Mouse (Mus musculus) lung, postnatal 0 days (tissue): ENCODE measurements around the gene Phip. TPM values are rescaled to one million over a fixed set of nuclear protein-coding genes. Genes with fewer than 3 reads are reported as not detected.

Experiments
- ATAC-seq: fragments of 200-750 bp; cut with Nextera tagmentation; 2 replicates; pipeline ENCODE4 v1.8.0; 2017; ENCODE audit warnings: moderate library complexity
- DNase-seq: peaks from one replicate; pipeline ENCODE4 v3.0.0-alpha.2; 2016; ENCODE audit warnings: low spot score
- H3K27ac ChIP-seq: fragments of 300-500 bp; sonication (generic); 2 replicates; pipeline ENCODE4 v1.5.1; 2014; ENCODE audit warnings: antibody characterized with exemption, mild to moderate bottlenecking, low read length, mixed read lengths
- H3K27me3 ChIP-seq: fragments of 300-500 bp; sonication (generic); replicated peaks from 2 replicates; pipeline ENCODE4 v1.6.1; 2014; ENCODE audit warnings: low read length, mixed read lengths; ENCODE audit not compliant: insufficient read depth
- H3K36me3 ChIP-seq: fragments of 300-500 bp; sonication (generic); 2 replicates; pipeline ENCODE4 v1.6.1; 2014; ENCODE audit warnings: low read length, mixed read lengths; ENCODE audit not compliant: insufficient read depth
- H3K4me1 ChIP-seq: fragments of 300-500 bp; sonication (generic); 2 replicates; pipeline ENCODE4 v1.6.1; 2014; ENCODE audit warnings: antibody characterized with exemption, low read depth, low read length, mixed read lengths; ENCODE audit not compliant: insufficient read depth
- H3K4me2 ChIP-seq: fragments of 300-500 bp; sonication (generic); replicated peaks from 2 replicates; pipeline ENCODE4 v1.6.1; 2014; ENCODE audit warnings: low read depth, mild to moderate bottlenecking, low read length, moderate library complexity, mixed read lengths
- H3K4me3 ChIP-seq: fragments of 300-500 bp; sonication (generic); 2 replicates; pipeline ENCODE4 v1.5.1; 2014; ENCODE audit warnings: low read depth, low read length
- H3K9ac ChIP-seq: fragments of 300-500 bp; sonication (generic); replicated peaks from 2 replicates; pipeline ENCODE4 v1.6.1; 2014; ENCODE audit warnings: low read depth, mild to moderate bottlenecking
- H3K9me3 ChIP-seq: fragments of 300-500 bp; sonication (generic); 2 replicates; pipeline ENCODE4 v1.6.1; 2016; ENCODE audit warnings: low read length, mixed read lengths
- CTCF ChIP-seq: IDR thresholded peaks from 2 replicates; pipeline ENCODE4 v1.5.1; 2016; ENCODE audit warnings: antibody characterized with exemption, mild to moderate bottlenecking
- EP300 ChIP-seq: IDR thresholded peaks from 2 replicates; pipeline ENCODE4 v1.6.1; 2016; ENCODE audit warnings: antibody characterized with exemption, mild to moderate bottlenecking, control low read depth
- WGBS: fragments of 180-500 bp; shearing (Covaris S2); extraction: QIAGEN DNeasy Blood & Tissue Kit; methylation state at CpG from one replicate; pipeline ENCODE4 v1.1.7; 2014; 5-methylcytosine and 5-hydroxymethylcytosine counted together
- polyA plus RNA-seq: library from polyadenylated mRNA; unstranded; fragments of >200 nt; fragmentation: Nextera tagmentation; extraction: Ambion mirVana; gene quantifications from 2 replicates; pipeline ENCODE4 v1.2.1, GENCODE M21; 2015

The Phip gene
- polyA plus RNA-seq, 1 experiment from 2014 or later: 31.0 TPM

DNA sequence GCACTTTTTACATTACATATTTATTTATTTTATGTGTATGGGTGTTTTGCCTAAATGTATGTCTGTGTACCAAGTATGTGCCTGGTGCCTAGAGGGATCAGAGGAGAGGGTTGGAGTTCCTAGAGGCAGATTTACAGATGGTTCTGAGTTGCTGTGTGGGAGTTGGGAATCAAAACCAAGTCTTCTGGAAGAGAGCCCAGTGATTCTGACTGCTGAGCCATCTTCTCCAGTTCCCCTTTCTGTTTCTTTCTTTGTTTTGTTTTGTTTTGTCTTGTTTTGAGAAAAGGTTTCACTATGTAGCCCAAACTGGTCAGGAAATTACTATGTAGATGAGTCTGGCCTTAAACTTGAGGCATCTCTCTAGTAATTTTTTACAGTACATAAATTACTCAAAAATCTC is 86.7 kb downstream of the Phip start:
- peaks cover 15% of the 10 kb centered on the region for H3K36me3 ChIP-seq
- H3K9ac ChIP-seq: no peak overlapping the region
- H3K27ac ChIP-seq: no peak overlapping the region
- no peak overlapping the region for H3K4me3 ChIP-seq
- H3K4me1 ChIP-seq: no peaks in the 10 kb centered on the region
- H3K4me2 ChIP-seq: no peak overlapping the region
- DNase-seq: no peak
- H3K27me3 ChIP-seq: no peaks in the 10 kb centered on the region
- no peaks in the 10 kb centered on the region for H3K9me3 ChIP-seq
- no peak for TF ChIP-seq EP300
- TF ChIP-seq CTCF: no peak
- no peak for ATAC-seq

DNA sequence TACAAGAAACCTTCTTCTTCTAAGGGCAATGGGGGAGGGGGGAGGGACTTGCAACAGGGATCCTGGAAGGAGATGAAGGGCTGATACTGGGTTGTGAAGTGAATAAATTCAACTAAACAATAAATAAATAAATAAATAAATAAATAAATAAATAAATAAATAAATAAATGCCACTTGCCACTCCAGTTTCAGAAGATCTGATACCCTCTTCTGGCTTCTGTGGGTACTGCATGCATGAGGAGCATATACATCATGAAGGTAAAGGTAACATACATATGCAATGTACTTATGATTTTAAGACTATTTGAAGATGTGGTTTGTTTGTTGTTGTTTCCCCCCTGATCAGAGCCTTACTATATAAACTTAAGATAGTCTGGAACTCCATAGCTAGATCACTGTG is 91.1 kb downstream of the Phip start:
- H3K4me1 ChIP-seq: no peaks in the 10 kb centered on the region
- no peak overlapping the region for H3K9ac ChIP-seq
- H3K27me3 ChIP-seq: no peaks in the 10 kb centered on the region
- DNase-seq (no peak), ATAC-seq (no peak)
- TF ChIP-seq CTCF (peak; percentile 18), EP300 (no peak)
- H3K4me3 ChIP-seq: no peak overlapping the region
- no peak overlapping the region for H3K27ac ChIP-seq
- H3K36me3 ChIP-seq: peaks cover 14% of the 10 kb centered on the region; the same call in 1 of the 2 replicates
- H3K9me3 ChIP-seq: no peaks in the 10 kb centered on the region
- H3K4me2 ChIP-seq: no peak overlapping the region

DNA sequence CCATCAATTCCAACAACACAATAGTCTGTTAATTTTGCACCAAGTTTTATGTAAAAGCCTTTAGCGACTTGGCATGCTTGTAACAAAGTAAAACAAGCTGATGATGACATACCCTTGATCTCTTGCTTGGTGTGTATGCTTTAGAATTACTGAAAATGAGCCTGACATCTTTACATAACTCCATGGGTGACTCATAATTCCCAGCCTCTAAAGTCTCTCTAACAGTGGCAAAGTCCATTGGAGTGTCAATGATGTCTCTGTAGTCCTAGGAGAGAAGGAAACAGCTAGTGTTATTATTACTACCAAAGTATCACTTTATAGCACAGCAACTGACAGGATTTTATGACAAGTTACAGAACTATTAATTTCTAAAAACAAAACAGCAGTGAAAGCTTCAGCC is 98.2 kb downstream of the Phip start:
- H3K4me2 ChIP-seq: no peak overlapping the region
- H3K4me3 ChIP-seq: no peak overlapping the region
- TF ChIP-seq CTCF: no peak
- TF ChIP-seq EP300: no peak
- no peak overlapping the region for H3K27ac ChIP-seq
- H3K9ac ChIP-seq: no peak overlapping the region
- DNase-seq (no peak), ATAC-seq (peak; percentile 25; the same call in 1 of the 2 replicates)
- H3K27me3 ChIP-seq: no peaks in the 10 kb centered on the region
- peaks cover 21% of the 10 kb centered on the region for H3K36me3 ChIP-seq
- H3K4me1 ChIP-seq: no peaks in the 10 kb centered on the region
- WGBS: 91% methylated on average over 1 of the region's 1 CpGs
- no peaks in the 10 kb centered on the region for H3K9me3 ChIP-seq

DNA sequence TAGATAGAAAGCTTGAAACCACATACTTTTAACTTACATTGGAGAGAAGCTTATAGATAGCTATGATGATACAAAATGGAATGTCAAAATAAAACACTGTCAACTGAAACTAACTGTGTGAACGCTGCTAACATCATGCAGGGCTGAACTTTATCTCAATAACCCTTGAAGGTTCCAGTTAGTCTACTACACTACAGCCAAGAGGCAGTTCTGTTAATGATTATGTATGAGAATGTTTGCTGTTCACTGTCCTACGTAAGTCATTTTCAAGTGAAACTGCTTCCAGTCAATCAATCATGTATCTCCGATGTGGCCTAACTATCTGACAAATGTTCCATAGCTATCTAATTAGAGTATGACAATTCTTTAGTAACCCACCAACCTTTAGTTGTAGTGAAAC is 107.6 kb downstream of the Phip start:
- H3K27me3 ChIP-seq: no peaks in the 10 kb centered on the region
- H3K36me3 ChIP-seq: peaks cover 10% of the 10 kb centered on the region; the same call in 1 of the 2 replicates
- ATAC-seq: peak; percentile 53; the same call in 1 of the 2 replicates
- peaks cover 4% of the 10 kb centered on the region; the same call in 1 of the 2 replicates for H3K4me1 ChIP-seq
- no peak overlapping the region for H3K27ac ChIP-seq
- H3K9ac ChIP-seq: no peak overlapping the region
- no peaks in the 10 kb centered on the region for H3K9me3 ChIP-seq
- no peak overlapping the region for H3K4me3 ChIP-seq
- WGBS: 56% methylated on average over 3 of the region's 3 CpGs
- peak; percentile 32 for DNase-seq
- no peak overlapping the region for H3K4me2 ChIP-seq
- TF ChIP-seq EP300 (no peak), CTCF (no peak)

DNA sequence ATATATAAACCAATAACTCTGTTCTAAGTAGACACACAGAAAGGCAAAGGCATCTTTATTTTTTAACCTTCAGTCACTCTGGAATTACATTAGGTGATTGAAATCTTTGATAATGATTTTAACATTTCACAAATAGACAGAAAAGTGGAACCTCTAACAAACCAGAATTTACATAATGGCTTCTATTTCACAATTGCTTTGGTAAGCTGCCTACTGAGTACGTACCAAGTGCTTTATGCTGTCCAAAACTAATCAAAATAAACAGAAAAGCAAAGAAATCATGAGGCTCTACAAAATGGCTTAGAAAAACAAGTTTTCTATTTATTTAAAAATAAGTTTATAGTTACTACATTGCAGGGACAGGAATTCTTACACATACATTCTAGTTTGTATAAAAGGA is 109.2 kb downstream of the Phip start:
- no peak for TF ChIP-seq EP300
- no peaks in the 10 kb centered on the region for H3K9me3 ChIP-seq
- no peak for ATAC-seq
- 44% methylated on average over 1 of the region's 1 CpGs for WGBS
- DNase-seq: no peak
- no peak overlapping the region for H3K4me2 ChIP-seq
- no peaks in the 10 kb centered on the region for H3K27me3 ChIP-seq
- H3K27ac ChIP-seq: no peak overlapping the region
- H3K9ac ChIP-seq: no peak overlapping the region
- no peak overlapping the region for H3K4me3 ChIP-seq
- H3K4me1 ChIP-seq: peaks cover 4% of the 10 kb centered on the region; the same call in 1 of the 2 replicates
- H3K36me3 ChIP-seq: peaks cover 2% of the 10 kb centered on the region; the same call in 1 of the 2 replicates

DNA sequence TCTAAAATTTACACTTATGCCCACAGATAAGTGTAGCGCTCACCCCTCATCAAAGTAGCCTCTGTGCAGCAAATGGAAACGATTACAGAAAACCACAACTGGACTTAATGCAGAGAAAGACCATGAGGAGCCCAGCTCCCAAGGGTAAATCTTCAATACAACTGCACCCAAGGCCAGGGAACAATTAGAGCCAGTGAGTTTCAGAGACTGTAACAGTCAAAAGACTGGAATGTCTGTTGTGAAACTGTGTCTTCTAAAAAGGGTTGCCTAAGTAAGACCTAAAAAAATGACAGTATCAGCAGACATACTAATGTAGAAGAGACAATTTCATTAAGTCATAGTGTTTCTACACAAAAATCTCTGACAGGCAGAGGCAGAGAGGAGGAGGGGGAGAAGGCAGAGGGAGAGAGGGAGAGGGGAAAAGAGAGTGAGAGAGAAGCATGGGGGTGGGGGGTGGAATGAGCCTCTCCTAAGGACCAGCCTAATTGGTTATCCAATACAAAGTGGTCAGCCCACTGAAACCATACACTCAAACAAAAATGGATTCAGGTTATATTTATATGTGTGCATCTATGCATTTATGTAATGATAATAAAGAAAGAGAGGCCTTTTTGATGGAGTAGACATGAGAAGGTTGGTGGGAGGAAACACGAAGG is 113.4 kb downstream of the Phip start:
- TF ChIP-seq CTCF (no peak), EP300 (no peak)
- Histone ChIP-seq H3K4me2 (no peak overlapping the region), H3K27ac (no peak overlapping the region), H3K9ac (no peak overlapping the region), H3K4me1 (no peaks in the 10 kb centered on the region), H3K36me3 (no peaks in the 10 kb centered on the region), H3K27me3 (no peaks in the 10 kb centered on the region), H3K9me3 (no peaks in the 10 kb centered on the region), H3K4me3 (no peak overlapping the region)
- peak; percentile 71 for DNase-seq
- 89% methylated on average over 3 of the region's 3 CpGs for WGBS
- peak; percentile 28; the same call in 1 of the 2 replicates for ATAC-seq
